Mouse (Mus musculus): ENCODE measurements around the gene Gm17657. TPM values are rescaled to one million over a fixed set of nuclear protein-coding genes. Genes with fewer than 3 reads are reported as not detected.

Gm17657 gene
- not detected in 2 replicates for total RNA-seq (2014; rRNA removed)
- polyA plus RNA-seq (2015; fragmentation: Nextera tagmentation; extraction: Ambion mirVana) = not detected in 2 replicates

GRCm38 (mm10) chr17:29549543-29550428 lies at the start of gene Gm17657, which contains the start of gene Tbc1d22b:
Gm17657 (minus strand) TSS chr17:29549638.
Tbc1d22b (plus strand) TSS chr17:29549785.
- Histone ChIP-seq H3K4me2 (ENCODE audit: low read depth, low read length, poor library complexity, severe bottlenecking) (peak within 1 kb of the TSS; percentile 90), H3K9me3 (ENCODE audit: low read length) (no peaks in the 10 kb centered on the region), H3K4me1 (ENCODE audit: insufficient read depth, low read length) (peaks cover 12% of the 10 kb centered on the region), H3K27ac (ENCODE audit: low read depth, low read length) (0 out of 2 replicates have a peak within 1 kb of the TSS, but pooled peaks have one; percentile 2), H3K27me3 (ENCODE audit: insufficient read depth, low read length) (no peaks in the 10 kb centered on the region), H3K36me3 (ENCODE audit: insufficient read depth, low read length) (no peaks in the 10 kb centered on the region), H3K4me3 (ENCODE audit: low read depth, low read length) (peak within 1 kb of the TSS; percentile 75), H3K9ac (replicated peaks; ENCODE audit: low read length, poor library complexity, severe bottlenecking) (peak within 1 kb of the TSS; percentile 92)
- WGBS = under 1% methylated on average over 43 of the region's 44 CpGs
- peak; percentile 95 for ATAC-seq (ENCODE audit: low FRiP score)
- no peak for TF ChIP-seq CTCF (IDR thresholded peaks at IDR 0.05)
- peak; percentile 95 for DNase-seq (ENCODE audit: low spot score)

- no peak for DNase-seq (ENCODE audit: low spot score)
- Histone ChIP-seq H3K27ac (ENCODE audit: low read depth, low read length) (no peak overlapping the region), H3K36me3 (ENCODE audit: insufficient read depth, low read length) (peaks cover 45% of the 10 kb centered on the region), H3K4me2 (ENCODE audit: low read depth, low read length, poor library complexity, severe bottlenecking) (no peak overlapping the region), H3K4me3 (ENCODE audit: low read depth, low read length) (no peak overlapping the region), H3K27me3 (ENCODE audit: insufficient read depth, low read length) (no peaks in the 10 kb centered on the region), H3K4me1 (ENCODE audit: insufficient read depth, low read length) (no peaks in the 10 kb centered on the region), H3K9ac (replicated peaks; ENCODE audit: low read length, poor library complexity, severe bottlenecking) (no peak overlapping the region), H3K9me3 (ENCODE audit: low read length) (no peaks in the 10 kb centered on the region)
- no peak for TF ChIP-seq CTCF (IDR thresholded peaks at IDR 0.05)
- WGBS = 92% methylated on average over 14 of the region's 14 CpGs
- ATAC-seq (ENCODE audit: low FRiP score) = no peak
These were observed 49.6 kb upstream of the Gm17657 start for GRCm38 (mm10) chr17:29599051-29599450.

- ATAC-seq (ENCODE audit: low FRiP score) = no peak
- DNase-seq (ENCODE audit: low spot score) = no peak
- Histone ChIP-seq H3K36me3 (ENCODE audit: insufficient read depth, low read length) (peaks cover 48% of the 10 kb centered on the region), H3K27ac (ENCODE audit: low read depth, low read length) (no peak overlapping the region), H3K9ac (replicated peaks; ENCODE audit: low read length, poor library complexity, severe bottlenecking) (no peak overlapping the region), H3K9me3 (ENCODE audit: low read length) (no peaks in the 10 kb centered on the region), H3K4me2 (ENCODE audit: low read depth, low read length, poor library complexity, severe bottlenecking) (no peak overlapping the region), H3K4me3 (ENCODE audit: low read depth, low read length) (no peak overlapping the region), H3K27me3 (ENCODE audit: insufficient read depth, low read length) (no peaks in the 10 kb centered on the region), H3K4me1 (ENCODE audit: insufficient read depth, low read length) (no peaks in the 10 kb centered on the region)
- no peak for TF ChIP-seq CTCF (IDR thresholded peaks at IDR 0.05)
- WGBS = 76% methylated on average over 13 of the region's 13 CpGs
These were observed 47.3 kb upstream of the Gm17657 start for GRCm38 (mm10) chr17:29596771-29597132.

GRCm38 (mm10) chr17:29595891-29596770 lies 46.7 kb upstream of the Gm17657 start:
- ATAC-seq (ENCODE audit: low FRiP score) (no peak), DNase-seq (ENCODE audit: low spot score) (no peak)
- no peak overlapping the region for H3K27ac ChIP-seq (ENCODE audit: low read depth, low read length)
- H3K9ac ChIP-seq (replicated peaks; ENCODE audit: low read length, poor library complexity, severe bottlenecking) = no peak overlapping the region
- H3K4me1 ChIP-seq (ENCODE audit: insufficient read depth, low read length) = no peaks in the 10 kb centered on the region
- TF ChIP-seq CTCF (IDR thresholded peaks at IDR 0.05) = no peak
- no peak overlapping the region for H3K4me2 ChIP-seq (ENCODE audit: low read depth, low read length, poor library complexity, severe bottlenecking)
- 76% methylated on average over 15 of the region's 15 CpGs for WGBS
- H3K36me3 ChIP-seq (ENCODE audit: insufficient read depth, low read length) = peaks cover 48% of the 10 kb centered on the region
- no peak overlapping the region for H3K4me3 ChIP-seq (ENCODE audit: low read depth, low read length)
- H3K27me3 ChIP-seq (ENCODE audit: insufficient read depth, low read length) = no peaks in the 10 kb centered on the region
- no peaks in the 10 kb centered on the region for H3K9me3 ChIP-seq (ENCODE audit: low read length)

- WGBS = 37% methylated on average over 11 of the region's 11 CpGs
- ATAC-seq (ENCODE audit: low FRiP score) = peak; percentile 58; the same call in 1 of the 2 replicates
- Histone ChIP-seq H3K36me3 (ENCODE audit: insufficient read depth, low read length) (0 out of 2 replicates have a peak, but pooled peaks cover 16% of the 10 kb centered on the region), H3K4me3 (ENCODE audit: low read depth, low read length) (no peak overlapping the region), H3K9ac (replicated peaks; ENCODE audit: low read length, poor library complexity, severe bottlenecking) (no peak overlapping the region), H3K27me3 (ENCODE audit: insufficient read depth, low read length) (no peaks in the 10 kb centered on the region), H3K9me3 (ENCODE audit: low read length) (no peaks in the 10 kb centered on the region), H3K4me1 (ENCODE audit: insufficient read depth, low read length) (0 out of 2 replicates have a peak, but pooled peaks cover 2% of the 10 kb centered on the region), H3K4me2 (ENCODE audit: low read depth, low read length, poor library complexity, severe bottlenecking) (no peak overlapping the region), H3K27ac (ENCODE audit: low read depth, low read length) (peak overlapping the region; percentile 63; the same call in 1 of the 2 replicates)
- 0 out of 2 replicates have a peak, but pooled peaks have one; percentile 1 for TF ChIP-seq CTCF (IDR thresholded peaks at IDR 0.05)
- DNase-seq (ENCODE audit: low spot score) = peak; percentile 81
These were observed 39.9 kb upstream of the Gm17657 start for GRCm38 (mm10) chr17:29589221-29589898.

All from midbrain, postnatal 0 days (tissue).